Mouse (Mus musculus): ENCODE results near the gene Sdk2. TPM values are rescaled to one million over a fixed set of nuclear protein-coding genes. Genes with fewer than 3 reads are reported as not detected.

Sdk2 gene
- total RNA-seq, 1 experiment from 2014 or later = not detected

DNA sequence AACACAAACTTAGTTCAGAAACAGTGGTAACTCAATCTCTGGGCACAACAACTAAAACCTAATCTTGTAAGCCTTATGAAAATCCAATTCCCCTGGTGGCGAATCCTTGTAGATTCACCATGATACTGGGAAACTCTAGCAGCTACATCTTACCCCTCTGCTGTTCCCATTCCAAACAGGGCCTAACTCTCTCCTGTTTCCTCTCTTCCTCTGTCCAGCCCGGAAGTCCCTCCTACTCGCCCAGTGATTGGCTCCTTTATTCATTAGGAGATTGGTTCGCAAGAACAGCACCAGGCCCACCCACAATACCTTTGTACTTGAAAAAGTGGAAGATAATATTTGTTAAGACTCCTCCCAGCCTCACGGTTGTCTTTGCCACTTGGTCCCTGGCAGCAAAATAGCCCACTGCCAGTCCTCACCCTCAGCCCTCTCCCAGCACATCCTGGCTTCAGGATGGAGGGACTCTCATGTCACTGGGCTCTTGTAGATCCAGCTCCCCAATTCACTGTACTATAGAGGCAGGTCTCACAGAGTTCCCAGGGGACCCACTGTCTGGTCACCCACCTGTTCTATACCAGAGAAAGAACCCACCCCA, 178.6 kb downstream of the Sdk2 start:
- ATAC-seq (ENCODE audit: extremely low read depth, insufficient number of reproducible peaks, low FRiP score, poor library complexity, severe bottlenecking) = no peak

DNA sequence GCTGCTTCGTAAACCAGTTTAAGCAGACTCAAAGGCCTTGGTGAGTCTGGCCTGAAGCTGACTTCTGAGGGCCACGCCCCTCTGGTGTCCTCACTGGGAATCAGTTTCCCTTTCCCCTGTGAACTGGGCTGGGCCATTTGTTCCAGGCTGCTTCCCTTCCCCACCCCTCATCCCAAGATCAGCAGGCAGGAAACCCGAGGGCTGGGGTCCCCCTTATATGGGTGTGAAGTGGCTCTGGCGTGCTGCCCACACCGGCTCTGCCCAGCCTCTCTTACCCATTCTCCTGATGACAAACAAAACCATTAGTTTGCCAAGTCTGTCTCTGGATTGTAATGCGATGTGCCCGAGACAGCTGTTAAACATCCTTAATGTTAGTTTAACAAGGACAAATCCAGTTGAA, 180.5 kb downstream of the Sdk2 start:
- ATAC-seq (ENCODE audit: extremely low read depth, insufficient number of reproducible peaks, low FRiP score, poor library complexity, severe bottlenecking) = no peak

DNA sequence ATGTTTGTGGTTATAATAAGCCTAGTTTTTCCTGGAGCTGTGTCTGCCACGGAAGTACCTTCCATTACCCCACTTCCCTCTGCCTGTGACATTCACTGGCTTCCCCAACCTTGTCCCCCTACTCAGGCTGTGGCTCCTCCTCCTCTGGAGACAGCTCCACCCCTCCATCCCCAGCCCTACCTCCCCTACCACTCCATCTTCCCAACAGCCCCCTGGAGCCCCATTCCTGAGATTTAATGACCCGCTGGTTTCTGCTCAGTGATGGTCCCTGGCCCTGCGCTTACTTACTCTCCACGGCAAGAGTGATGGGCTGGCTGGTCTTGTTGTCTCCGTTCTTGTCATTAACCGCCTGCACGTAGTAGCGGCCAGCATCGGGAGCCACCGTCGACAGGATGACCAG, 181.9 kb downstream of the Sdk2 start:
- ATAC-seq (ENCODE audit: extremely low read depth, insufficient number of reproducible peaks, low FRiP score, poor library complexity, severe bottlenecking) = no peak

DNA sequence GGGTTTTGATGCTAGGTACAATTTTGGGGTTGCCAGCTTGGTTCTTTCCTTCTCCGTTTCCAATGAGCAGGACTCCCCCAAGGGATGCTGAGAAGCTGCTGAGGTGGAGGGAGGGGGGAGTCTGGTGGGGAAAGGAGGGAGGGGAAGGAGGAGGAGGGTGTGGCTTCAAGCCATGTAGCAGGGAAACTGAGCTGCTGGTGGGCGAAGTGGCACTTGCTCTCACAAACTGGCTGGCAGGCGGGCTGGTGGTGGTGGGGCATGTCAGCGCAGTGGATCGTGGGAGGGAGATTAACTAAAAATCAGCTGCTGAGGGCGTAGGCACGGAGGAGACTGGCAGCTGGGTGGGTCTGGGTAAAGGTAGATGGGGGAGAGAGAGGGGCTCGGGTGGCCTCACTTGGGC, 183.8 kb downstream of the Sdk2 start:
- no peak for ATAC-seq (ENCODE audit: extremely low read depth, insufficient number of reproducible peaks, low FRiP score, poor library complexity, severe bottlenecking)

DNA sequence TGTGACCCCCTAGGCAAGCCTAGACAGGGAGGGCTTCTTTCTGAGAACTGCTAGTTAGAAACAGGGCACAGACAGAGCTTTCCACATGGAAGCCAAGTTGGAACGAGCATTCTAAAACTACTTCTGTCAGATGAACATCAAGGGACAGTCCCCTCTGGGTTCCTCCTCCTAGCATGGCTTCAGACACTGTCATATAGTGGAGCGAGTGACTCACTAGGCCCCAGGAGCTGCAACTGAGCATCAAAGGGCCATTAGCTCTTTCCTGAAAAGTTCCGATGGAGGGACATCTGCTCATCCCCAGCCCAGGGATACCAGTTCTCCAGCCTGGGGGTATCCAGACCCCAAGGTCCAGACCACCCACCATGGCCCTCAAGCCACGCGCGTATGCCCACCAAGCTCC, 185.0 kb downstream of the Sdk2 start:
- no peak for ATAC-seq (ENCODE audit: extremely low read depth, insufficient number of reproducible peaks, low FRiP score, poor library complexity, severe bottlenecking)

DNA sequence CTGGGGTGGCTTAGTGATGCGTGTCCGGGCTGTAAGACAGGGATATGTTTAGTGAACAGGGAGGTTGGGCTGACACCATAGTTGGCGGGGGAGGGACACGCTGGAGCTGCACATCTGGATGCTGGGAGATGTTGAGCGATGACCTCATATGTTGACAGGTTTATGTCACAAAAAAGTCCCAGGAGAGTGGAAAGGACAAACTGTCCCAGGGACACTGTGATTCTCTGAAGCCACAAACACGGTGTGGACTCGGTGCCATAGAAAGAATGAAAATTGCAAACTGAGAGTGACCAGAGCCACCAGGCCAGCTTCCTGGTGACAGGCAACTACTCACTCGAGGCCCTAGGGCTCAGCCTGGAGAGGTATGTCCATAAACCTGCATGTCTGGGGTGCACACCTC, 199.8 kb downstream of the Sdk2 start:
- ATAC-seq (ENCODE audit: extremely low read depth, insufficient number of reproducible peaks, low FRiP score, poor library complexity, severe bottlenecking) = no peak

DNA sequence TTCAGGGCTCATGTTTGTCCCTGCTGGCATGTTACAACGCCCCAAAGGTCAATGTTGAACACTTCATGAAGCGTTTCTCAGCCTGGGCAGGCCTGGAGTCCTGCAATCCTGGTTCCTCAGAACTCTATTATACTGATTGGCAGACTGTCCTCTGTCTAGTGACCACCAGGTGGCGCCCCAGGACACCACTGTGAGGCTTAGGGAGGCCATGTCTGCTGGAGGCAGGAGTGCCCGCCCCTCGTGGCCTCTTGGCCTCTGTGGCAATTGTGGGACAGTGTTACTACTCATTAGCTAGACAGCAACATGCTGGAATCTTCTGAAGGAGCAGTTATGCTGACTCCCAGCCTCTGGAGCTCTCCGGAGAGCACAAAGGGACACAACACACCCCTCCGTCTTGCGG, 201.2 kb downstream of the Sdk2 start:
- peak; percentile 37; the same call in 1 of the 2 replicates for ATAC-seq (ENCODE audit: extremely low read depth, insufficient number of reproducible peaks, low FRiP score, poor library complexity, severe bottlenecking)

DNA sequence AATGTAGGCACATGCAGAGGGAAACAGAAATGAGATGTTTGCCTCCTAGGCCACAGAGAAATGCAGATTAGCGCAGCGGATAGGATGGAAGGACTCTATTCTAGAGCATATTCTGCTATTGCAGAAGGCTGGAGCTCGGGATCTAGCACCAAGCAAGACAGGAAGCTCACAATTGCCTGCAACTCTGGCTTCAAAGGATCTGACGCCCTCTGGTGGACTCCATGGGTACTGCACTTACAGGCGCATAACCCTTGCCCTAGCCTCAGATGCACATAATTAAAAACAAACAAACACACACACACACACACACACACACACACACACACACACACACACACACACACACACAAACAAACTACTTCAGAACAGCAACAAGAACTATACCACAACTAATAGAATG, 203.4 kb downstream of the Sdk2 start:
- no peak for ATAC-seq (ENCODE audit: extremely low read depth, insufficient number of reproducible peaks, low FRiP score, poor library complexity, severe bottlenecking)

DNA sequence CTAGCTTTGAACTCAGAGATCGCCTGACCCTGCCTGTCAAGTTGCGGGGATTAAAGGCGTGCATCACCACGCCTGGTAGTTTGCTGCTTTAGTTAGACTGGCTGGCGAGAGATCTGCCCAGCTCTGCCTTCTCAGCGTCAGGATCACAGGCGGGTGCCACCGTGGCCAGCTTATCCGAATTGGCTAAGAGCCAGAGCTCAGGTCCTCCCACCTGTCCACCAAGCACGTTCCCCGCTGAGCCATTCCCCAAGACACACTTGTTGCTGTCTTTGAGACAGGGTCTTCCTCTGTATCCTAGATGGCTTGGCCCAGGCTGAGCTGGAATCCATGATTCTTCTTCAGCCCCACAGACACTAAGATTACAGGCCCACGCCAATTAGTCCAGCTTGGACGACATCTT, 211.2 kb downstream of the Sdk2 start:
- no peak for ATAC-seq (ENCODE audit: extremely low read depth, insufficient number of reproducible peaks, low FRiP score, poor library complexity, severe bottlenecking)

DNA sequence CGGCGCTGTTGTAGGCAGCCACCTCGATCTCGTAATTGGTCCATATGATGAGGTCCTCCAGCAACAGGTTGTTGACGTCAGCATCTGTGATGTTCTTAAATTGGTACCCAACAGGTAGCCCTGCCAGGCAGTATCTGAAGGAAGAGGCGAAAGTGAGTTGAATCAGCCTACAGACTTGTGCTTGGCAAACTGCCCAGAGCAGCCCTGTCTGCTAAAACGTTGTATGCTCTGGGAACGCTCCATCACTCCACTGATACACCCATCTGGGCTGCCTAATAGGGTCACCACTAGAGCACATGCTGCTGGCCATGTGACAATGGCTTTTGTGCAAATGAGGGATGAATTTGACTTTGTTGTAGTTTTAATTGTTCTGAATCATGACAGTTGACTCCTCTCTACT, 215.1 kb downstream of the Sdk2 start:
- ATAC-seq (ENCODE audit: extremely low read depth, insufficient number of reproducible peaks, low FRiP score, poor library complexity, severe bottlenecking) = no peak

DNA sequence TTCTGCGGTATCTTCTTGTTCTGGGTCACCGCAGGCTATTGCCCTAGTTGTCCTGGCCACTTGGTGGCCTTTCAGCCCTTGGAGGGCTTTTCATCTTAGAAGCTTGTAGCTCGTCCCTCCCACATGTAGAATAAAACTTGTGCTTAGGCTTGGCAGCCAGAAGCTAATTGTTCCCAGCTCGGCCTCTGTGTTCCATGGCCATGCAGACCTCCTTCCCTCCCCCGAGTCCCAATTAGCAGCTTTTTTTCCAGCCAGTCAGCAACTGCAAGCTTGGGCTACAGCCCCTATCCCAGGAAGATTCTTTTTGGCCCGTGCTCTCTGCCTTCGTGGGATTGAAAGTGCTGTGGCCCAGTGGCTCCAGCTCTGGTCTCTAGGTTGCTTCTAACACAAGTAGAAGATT, 217.5 kb downstream of the Sdk2 start:
- no peak for ATAC-seq (ENCODE audit: extremely low read depth, insufficient number of reproducible peaks, low FRiP score, poor library complexity, severe bottlenecking)

DNA sequence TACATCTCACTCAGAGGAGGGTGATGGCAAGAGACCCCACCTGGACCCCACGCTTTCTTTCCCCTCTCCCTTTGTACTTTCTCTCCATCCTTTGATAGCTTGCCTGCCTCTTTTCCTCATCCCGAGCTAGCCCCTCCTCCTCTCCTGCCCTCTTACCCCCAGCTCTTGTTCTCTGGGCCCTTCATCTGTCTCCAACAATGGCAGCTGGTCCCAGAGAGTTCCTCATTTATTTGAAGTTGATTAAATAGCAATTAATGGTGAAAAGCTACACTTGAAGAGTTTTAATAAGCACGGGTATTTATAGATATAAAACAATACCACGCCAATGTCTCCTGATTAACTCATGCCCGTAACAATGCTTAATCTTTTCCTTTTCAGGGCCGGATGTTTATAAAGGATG, 222.9 kb downstream of the Sdk2 start:
- ATAC-seq (ENCODE audit: extremely low read depth, insufficient number of reproducible peaks, low FRiP score, poor library complexity, severe bottlenecking) = no peak

DNA sequence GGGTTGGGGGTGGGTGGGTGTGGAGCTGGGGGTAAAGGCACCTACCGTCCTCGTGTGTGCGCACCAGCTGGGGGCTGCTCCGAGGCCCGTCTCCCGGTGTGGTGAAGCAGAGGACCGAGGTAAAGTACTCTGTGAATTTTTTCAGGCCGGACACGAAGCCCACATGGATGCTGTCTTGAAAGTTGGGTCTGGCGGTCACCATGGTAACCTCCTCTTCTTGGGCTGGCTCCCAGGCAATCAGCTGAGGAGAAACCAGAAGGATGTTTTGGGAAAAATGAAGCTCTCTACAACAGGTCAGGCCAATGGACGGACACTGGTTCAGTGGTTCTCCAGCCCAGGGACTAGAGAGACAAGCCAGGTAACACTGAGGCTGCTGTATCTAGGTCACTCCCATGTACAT, 224.0 kb downstream of the Sdk2 start:
- no peak for ATAC-seq (ENCODE audit: extremely low read depth, insufficient number of reproducible peaks, low FRiP score, poor library complexity, severe bottlenecking)

DNA sequence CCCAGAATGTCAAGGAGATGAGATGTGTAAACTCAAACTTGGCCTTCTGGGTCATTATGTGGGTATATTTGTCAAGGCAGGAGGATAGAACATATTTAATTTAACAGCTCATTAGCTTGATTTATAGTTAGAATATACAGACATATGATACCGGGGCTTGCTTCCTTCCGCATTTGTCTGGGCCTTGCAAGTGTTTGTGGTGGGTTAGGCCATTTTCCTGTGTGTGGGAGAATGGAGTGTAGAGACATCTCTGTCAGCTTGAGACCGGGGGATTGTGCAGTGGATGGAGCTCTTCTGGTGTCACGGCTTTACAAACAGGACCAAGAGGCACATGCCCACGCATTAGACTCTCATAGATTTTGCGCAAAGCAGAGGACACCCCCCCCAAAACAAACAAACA, 235.2 kb downstream of the Sdk2 start:
- ATAC-seq (ENCODE audit: extremely low read depth, insufficient number of reproducible peaks, low FRiP score, poor library complexity, severe bottlenecking) = no peak

DNA sequence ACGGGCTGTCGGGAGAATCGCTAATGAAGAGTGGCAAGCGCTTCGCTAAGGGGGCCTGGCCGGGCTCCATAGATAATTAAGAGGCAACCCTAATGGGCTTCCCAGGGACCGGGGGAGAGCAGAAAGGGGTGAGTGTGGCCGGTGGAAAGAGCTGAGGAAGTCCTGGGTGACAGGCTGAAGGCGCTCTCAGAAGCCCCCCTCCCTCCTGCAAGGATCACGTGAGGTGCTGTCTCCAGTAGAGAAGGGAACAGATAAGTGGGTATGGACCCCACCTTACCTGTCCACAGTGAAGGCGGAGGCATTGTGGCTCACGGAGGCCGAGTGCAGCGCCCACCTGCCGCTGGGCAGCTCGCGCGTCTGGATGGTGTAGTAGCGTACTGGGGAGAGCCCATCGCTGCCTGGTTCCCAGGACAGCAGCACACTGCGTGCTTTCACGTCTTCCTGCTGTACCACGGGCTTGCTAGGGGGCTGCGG, 238.7 kb downstream of the Sdk2 start:
- no peak for ATAC-seq (ENCODE audit: extremely low read depth, insufficient number of reproducible peaks, low FRiP score, poor library complexity, severe bottlenecking)

DNA sequence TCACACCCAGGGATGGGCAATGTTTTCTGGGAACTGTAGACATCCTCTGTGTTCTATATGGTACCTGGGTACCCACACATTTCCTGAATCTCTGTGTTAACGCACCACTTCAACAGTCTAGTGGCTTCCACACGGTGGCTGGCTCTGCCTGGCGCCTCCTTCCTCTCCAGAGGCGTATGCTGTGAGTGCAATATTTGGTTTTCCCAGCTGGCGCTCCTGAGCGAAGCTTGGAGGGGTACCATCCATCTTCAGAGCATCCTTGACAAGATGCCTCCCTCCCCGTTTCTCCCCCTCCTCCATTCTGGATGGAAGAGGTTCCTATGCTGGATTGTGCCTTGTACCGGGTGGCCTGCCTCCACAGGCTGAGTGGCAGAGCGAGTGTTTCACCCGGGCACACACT, 246.8 kb downstream of the Sdk2 start:
- no peak for ATAC-seq (ENCODE audit: extremely low read depth, insufficient number of reproducible peaks, low FRiP score, poor library complexity, severe bottlenecking)

DNA sequence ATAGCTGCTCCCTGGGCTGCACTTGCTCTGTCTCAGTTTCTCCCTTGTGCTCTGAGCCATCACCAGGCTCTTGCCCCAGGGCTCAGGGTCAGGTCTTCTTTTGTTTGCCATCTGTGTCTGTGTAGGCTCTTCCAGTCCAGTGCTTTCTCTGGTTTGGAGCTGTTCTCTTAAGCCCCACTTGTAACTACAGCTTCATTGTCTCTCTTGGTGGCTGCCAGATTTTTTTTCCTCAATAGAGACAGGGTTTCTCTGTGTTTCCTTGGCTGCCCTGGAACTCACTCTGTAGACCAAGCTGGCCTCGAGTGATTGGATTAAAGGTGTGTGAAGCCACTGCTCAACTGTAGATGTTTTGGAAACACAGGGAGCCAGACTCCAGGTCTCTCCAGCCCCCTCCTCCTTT, 247.8 kb downstream of the Sdk2 start:
- no peak for ATAC-seq (ENCODE audit: extremely low read depth, insufficient number of reproducible peaks, low FRiP score, poor library complexity, severe bottlenecking)

DNA sequence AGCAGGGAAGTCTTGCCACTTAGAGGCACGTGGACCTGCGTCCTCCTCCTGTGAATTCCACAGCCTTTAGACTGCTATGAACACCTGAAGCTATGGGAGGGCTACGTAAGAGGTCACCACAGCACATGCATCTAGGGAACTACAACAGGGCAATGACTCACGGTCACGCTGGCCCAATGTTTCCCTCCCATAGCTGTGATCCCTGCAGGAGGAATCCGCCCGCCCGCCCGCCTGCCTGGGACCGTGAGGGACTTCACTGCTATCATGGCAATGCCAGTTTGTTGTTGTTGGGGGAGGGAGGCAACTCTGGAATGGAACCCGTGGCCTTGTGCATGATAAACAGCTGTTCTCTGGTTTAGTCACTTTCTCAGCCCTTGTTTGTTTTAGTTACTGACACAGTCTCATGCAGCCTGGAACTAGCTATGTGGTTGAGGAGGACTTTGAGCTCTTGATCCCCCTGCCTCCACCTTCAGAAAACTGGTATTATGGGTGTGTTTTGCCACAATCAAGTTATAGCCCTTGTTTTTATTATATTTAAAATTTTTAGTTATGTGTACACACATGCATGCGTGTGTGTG, 249.8 kb downstream of the Sdk2 start:
- no peak for ATAC-seq (ENCODE audit: extremely low read depth, insufficient number of reproducible peaks, low FRiP score, poor library complexity, severe bottlenecking)

DNA sequence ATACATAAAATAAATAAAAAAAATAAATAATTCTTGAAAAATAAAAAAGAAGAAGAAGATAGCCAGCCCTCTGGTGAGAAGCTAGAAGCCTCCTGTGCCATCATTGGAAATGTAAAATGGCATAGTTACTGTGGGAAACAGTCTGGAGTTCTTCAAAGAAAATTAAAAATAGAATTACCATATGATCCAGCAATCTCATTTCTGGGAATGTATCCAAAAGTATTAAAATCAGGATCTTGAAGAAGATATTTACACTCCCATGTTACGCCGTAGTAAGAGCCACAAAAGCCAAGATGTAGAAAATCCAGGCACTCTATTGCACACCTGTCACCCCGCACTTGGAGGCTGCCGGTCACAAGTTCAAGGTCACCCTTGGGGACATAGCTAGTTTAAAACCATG, 250.4 kb downstream of the Sdk2 start:
- ATAC-seq (ENCODE audit: extremely low read depth, insufficient number of reproducible peaks, low FRiP score, poor library complexity, severe bottlenecking) = no peak

DNA sequence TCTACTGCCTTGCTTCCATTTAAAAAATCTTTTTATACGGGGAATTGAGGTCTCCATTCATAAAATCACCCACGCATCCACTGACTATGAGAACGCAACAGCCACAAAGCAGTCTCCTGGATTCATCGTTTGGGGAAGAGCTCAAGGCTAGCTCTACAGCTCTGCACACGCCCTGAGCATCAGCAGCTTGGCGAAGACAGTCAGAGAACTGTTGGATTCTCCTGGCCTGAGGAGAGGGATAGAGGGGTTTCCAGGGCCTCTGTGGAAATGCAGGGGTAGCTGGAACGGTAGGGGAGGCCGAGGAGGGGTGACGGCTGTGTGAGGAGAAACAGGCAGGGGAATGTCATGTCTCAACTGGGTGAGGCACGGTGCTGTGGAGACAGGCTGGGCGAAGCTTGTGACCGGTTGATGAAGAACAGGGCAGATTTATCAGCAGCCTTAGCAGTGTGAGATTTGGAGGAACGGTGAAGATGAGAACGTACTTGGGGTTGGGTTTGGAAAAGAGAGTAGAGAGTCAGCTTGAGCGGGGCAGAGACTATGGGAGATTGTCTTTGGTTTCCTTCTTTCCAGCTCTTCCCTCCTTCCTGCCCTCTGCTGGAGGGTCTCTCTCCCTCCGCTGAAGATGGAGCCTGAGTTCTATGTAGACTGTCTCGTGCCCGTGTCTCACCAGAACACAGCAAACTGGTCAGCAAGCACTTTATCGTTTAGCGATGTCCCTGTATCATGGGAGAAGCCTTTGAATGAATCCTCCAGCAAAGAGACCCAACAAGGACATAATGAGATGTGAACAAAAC, 255.1 kb downstream of the Sdk2 start:
- no peak for ATAC-seq (ENCODE audit: extremely low read depth, insufficient number of reproducible peaks, low FRiP score, poor library complexity, severe bottlenecking)

Measured in neutrophil, adult 5-6 weeks (primary cell).